ENCODE assay signal across 9 mouse cellular contexts in the genomic region with DNA sequence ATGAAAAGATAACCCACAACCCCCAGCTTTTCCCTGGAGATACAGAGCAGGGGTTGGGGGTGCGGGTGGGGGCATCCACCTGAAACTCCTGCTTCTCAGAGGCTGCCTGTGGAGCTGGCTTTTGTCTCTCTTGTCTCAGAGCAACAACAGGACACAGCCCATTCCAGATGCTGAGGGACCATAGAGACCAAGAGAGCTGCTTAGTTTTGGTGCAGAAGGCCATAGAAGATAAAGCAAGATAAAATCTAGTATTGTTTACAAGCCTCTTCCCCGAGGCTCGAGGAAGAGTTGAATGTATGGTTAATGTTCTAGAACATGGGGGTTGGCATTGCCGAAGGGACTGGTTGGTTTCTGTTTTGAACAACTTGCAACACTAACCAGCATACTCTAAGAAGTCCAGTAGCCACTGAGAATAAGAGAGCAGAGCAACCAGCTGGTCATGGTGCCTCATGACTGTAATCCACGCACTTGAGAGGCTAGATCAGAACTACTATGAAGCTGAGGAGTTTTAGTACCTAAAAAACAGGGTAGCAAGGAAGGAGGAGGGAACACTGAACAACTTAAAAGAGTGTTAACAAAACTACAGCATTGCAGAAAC. TPM values are rescaled to one million over a fixed set of nuclear protein-coding genes. Genes with fewer than 3 reads are reported as not detected.
A peak's percentile ranks its signal among the peaks of the same experiment; 100 is the strongest.
DNase-seq lines count a peak whose midpoint lies in the region; ATAC-seq lines count a peak whose summit lies in the region.
"Had no signal": no experiment of that assay in that cellular context is flagged by ENCODE, and none has a peak within 500 bp of the region (broad histone marks: within the 10 kb centered on the region; RNA-seq: fewer than 3 reads in every experiment).

No protein-coding gene starts in this region.

- no peak overlapping the region for H3K9ac ChIP-seq in hindbrain, embryonic 11.5 days (ENCODE audit: low read depth, low read length)
- H3K9ac ChIP-seq in hindbrain, embryonic 15.5 days: no peak overlapping the region
- H3K9ac ChIP-seq in midbrain, embryonic 12.5 days (replicated peaks): no peak overlapping the region

- peak overlapping the region; percentile 96 for H3K4me3 ChIP-seq in hindbrain, embryonic 10.5 days
- no peak overlapping the region for H3K4me3 ChIP-seq in hindbrain, embryonic 11.5 days (ENCODE audit: low read depth, low read length)
- 0 out of 2 replicates have a peak overlapping the region, but pooled peaks have one; percentile 94 for H3K4me3 ChIP-seq in hindbrain, embryonic 15.5 days
- H3K4me3 ChIP-seq in midbrain, embryonic 12.5 days: no peak overlapping the region

- H3K4me1 ChIP-seq in hindbrain, embryonic 10.5 days (replicated peaks): peaks cover 40% of the 10 kb centered on the region
- H3K4me1 ChIP-seq in hindbrain, embryonic 11.5 days (replicated peaks; ENCODE audit: control insufficient read depth, insufficient read depth, low read length): no peaks in the 10 kb centered on the region; the same call in 1 of the 2 replicates
- H3K4me1 ChIP-seq in hindbrain, embryonic 15.5 days (replicated peaks): peaks cover 33% of the 10 kb centered on the region
- peaks cover 17% of the 10 kb centered on the region for H3K4me1 ChIP-seq in midbrain, embryonic 12.5 days

- no peaks in the 10 kb centered on the region for H3K9me3 ChIP-seq in hindbrain, embryonic 10.5 days
- H3K9me3 ChIP-seq in hindbrain, embryonic 11.5 days (ENCODE audit: control insufficient read depth, low read length): no peaks in the 10 kb centered on the region
- H3K9me3 ChIP-seq in hindbrain, embryonic 15.5 days: no peaks in the 10 kb centered on the region
- no peaks in the 10 kb centered on the region for H3K9me3 ChIP-seq in midbrain, embryonic 12.5 days

- DNase-seq in hindbrain, embryonic 10.5 days (ENCODE audit: low spot score): no peak
- DNase-seq in hindbrain, embryonic 11.5 days (ENCODE audit: low spot score): no peak
- peak; percentile 7 for DNase-seq in MN1 (ENCODE audit: low spot score)
- DNase-seq in adrenal gland, postnatal 36 days: no peak
- no peak for DNase-seq in thymus, postnatal 4 days
- DNase-seq in lung, postnatal 4 days: no peak
- DNase-seq: gastrocnemius, postnatal 36 days had no signal

- no peak for ATAC-seq in hindbrain, embryonic 11.5 days (ENCODE audit: low FRiP score)
- no peak for ATAC-seq in hindbrain, embryonic 15.5 days (ENCODE audit: low FRiP score, low read depth)
- ATAC-seq in midbrain, embryonic 12.5 days (ENCODE audit: low FRiP score, low read depth): no peak

- 89% methylated on average over 5 of the region's 5 CpGs for WGBS in hindbrain, embryonic 10.5 days
- 92% methylated on average over 5 of the region's 5 CpGs for WGBS in hindbrain, embryonic 11.5 days
- 87% methylated on average over 5 of the region's 5 CpGs for WGBS in hindbrain, embryonic 15.5 days
- WGBS in midbrain, embryonic 12.5 days: 90% methylated on average over 5 of the region's 5 CpGs

- H3K27ac ChIP-seq in hindbrain, embryonic 10.5 days: no peak overlapping the region
- no peak overlapping the region for H3K27ac ChIP-seq in hindbrain, embryonic 11.5 days (ENCODE audit: low read depth, low read length)
- H3K27ac ChIP-seq in hindbrain, embryonic 15.5 days (replicated peaks): no peak overlapping the region
- no peak overlapping the region for H3K27ac ChIP-seq in midbrain, embryonic 12.5 days (replicated peaks)

- peaks cover 20% of the 10 kb centered on the region for H3K36me3 ChIP-seq in hindbrain, embryonic 10.5 days
- H3K36me3 ChIP-seq in hindbrain, embryonic 11.5 days (ENCODE audit: control insufficient read depth, insufficient read depth, low read length): no peaks in the 10 kb centered on the region
- H3K36me3 ChIP-seq in hindbrain, embryonic 15.5 days: 0 out of 2 replicates have a peak, but pooled peaks cover 5% of the 10 kb centered on the region
- H3K36me3 ChIP-seq in midbrain, embryonic 12.5 days: peaks cover 9% of the 10 kb centered on the region

- H3K27me3 ChIP-seq in hindbrain, embryonic 10.5 days (ENCODE audit: insufficient read depth, poor library complexity, severe bottlenecking): no peaks in the 10 kb centered on the region
- H3K27me3 ChIP-seq in hindbrain, embryonic 11.5 days (ENCODE audit: control insufficient read depth, insufficient read depth, low read length): no peaks in the 10 kb centered on the region
- no peaks in the 10 kb centered on the region for H3K27me3 ChIP-seq in hindbrain, embryonic 15.5 days
- no peaks in the 10 kb centered on the region for H3K27me3 ChIP-seq in midbrain, embryonic 12.5 days

- H3K4me2 ChIP-seq in hindbrain, embryonic 11.5 days (replicated peaks; ENCODE audit: low read depth, low read length): no peak overlapping the region
- H3K4me2 ChIP-seq in hindbrain, embryonic 15.5 days: peak overlapping the region; percentile 72
- peak overlapping the region; percentile 67 for H3K4me2 ChIP-seq in midbrain, embryonic 12.5 days (replicated peaks)

RNA-seq across cellular contexts. Expression of a gene that starts 1.5 kb away (rescaled TPM):
- 55.4 and 65.4 TPM in 2 replicates for polyA plus RNA-seq in hindbrain, embryonic 10.5 days (2016; fragmentation: Nextera tagmentation; extraction: Ambion mirVana)
- 60.9 and 65.4 TPM in 2 replicates for polyA plus RNA-seq in hindbrain, embryonic 11.5 days (2014; fragmentation: Nextera tagmentation; extraction: Ambion mirVana)
- polyA plus RNA-seq in hindbrain, embryonic 15.5 days (2015; fragmentation: Nextera tagmentation; extraction: Ambion mirVana): 49.0 and 56.1 TPM in 2 replicates
- polyA plus RNA-seq in midbrain, embryonic 12.5 days (2016; fragmentation: Nextera tagmentation; extraction: Ambion mirVana): 61.8 and 67.6 TPM in 2 replicates
- total RNA-seq in adrenal gland, postnatal 36 days (2021): 10 to 100 TPM; 42.0 to 55.1 TPM

RNA-seq across cellular contexts. Expression of a gene that starts 2.4 kb away (rescaled TPM):
- polyA plus RNA-seq in hindbrain, embryonic 10.5 days (2016; fragmentation: Nextera tagmentation; extraction: Ambion mirVana): 62.4 and 63.2 TPM in 2 replicates
- polyA plus RNA-seq in hindbrain, embryonic 11.5 days (2014; fragmentation: Nextera tagmentation; extraction: Ambion mirVana): 60.9 and 62.6 TPM in 2 replicates
- 62.8 and 69.1 TPM in 2 replicates for polyA plus RNA-seq in hindbrain, embryonic 15.5 days (2015; fragmentation: Nextera tagmentation; extraction: Ambion mirVana)
- 54.8 and 54.9 TPM in 2 replicates for polyA plus RNA-seq in midbrain, embryonic 12.5 days (2016; fragmentation: Nextera tagmentation; extraction: Ambion mirVana)
- 10 to 100 TPM; 61.6 to 63.5 TPM for total RNA-seq in adrenal gland, postnatal 36 days (2021)

RNA-seq across cellular contexts. Expression of a gene that starts 32.5 kb away (rescaled TPM):
- 59.1 and 61.8 TPM in 2 replicates for polyA plus RNA-seq in hindbrain, embryonic 10.5 days (2016; fragmentation: Nextera tagmentation; extraction: Ambion mirVana)
- polyA plus RNA-seq in hindbrain, embryonic 11.5 days (2014; fragmentation: Nextera tagmentation; extraction: Ambion mirVana): 61.2 and 63.7 TPM in 2 replicates
- polyA plus RNA-seq in hindbrain, embryonic 15.5 days (2015; fragmentation: Nextera tagmentation; extraction: Ambion mirVana): 47.5 and 51.4 TPM in 2 replicates
- 52.3 and 58.5 TPM in 2 replicates for polyA plus RNA-seq in midbrain, embryonic 12.5 days (2016; fragmentation: Nextera tagmentation; extraction: Ambion mirVana)
- 10 to 100 TPM; 15.9 to 21.5 TPM for total RNA-seq in adrenal gland, postnatal 36 days (2021)

RNA-seq across cellular contexts. Expression of a gene that starts 40.9 kb away (rescaled TPM):
- 0.70 and 2.7 TPM in 2 replicates for polyA plus RNA-seq in hindbrain, embryonic 10.5 days (2016; fragmentation: Nextera tagmentation; extraction: Ambion mirVana)
- 1.7 TPM in 2 replicates for polyA plus RNA-seq in hindbrain, embryonic 11.5 days (2014; fragmentation: Nextera tagmentation; extraction: Ambion mirVana)
- 2.1 and 2.3 TPM in 2 replicates for polyA plus RNA-seq in hindbrain, embryonic 15.5 days (2015; fragmentation: Nextera tagmentation; extraction: Ambion mirVana)
- polyA plus RNA-seq in midbrain, embryonic 12.5 days (2016; fragmentation: Nextera tagmentation; extraction: Ambion mirVana): 0.27 and 1.1 TPM in 2 replicates
- under 1 TPM; 0.63 to 0.93 TPM for total RNA-seq in adrenal gland, postnatal 36 days (2021)

RNA-seq across cellular contexts. Expression of a gene that starts 53.4 kb away (rescaled TPM):
- 14.2 and 17.0 TPM in 2 replicates for polyA plus RNA-seq in hindbrain, embryonic 10.5 days (2016; fragmentation: Nextera tagmentation; extraction: Ambion mirVana)
- polyA plus RNA-seq in hindbrain, embryonic 11.5 days (2014; fragmentation: Nextera tagmentation; extraction: Ambion mirVana): 12.5 and 17.0 TPM in 2 replicates
- 19.9 and 20.3 TPM in 2 replicates for polyA plus RNA-seq in hindbrain, embryonic 15.5 days (2015; fragmentation: Nextera tagmentation; extraction: Ambion mirVana)
- polyA plus RNA-seq in midbrain, embryonic 12.5 days (2016; fragmentation: Nextera tagmentation; extraction: Ambion mirVana): 15.6 and 16.7 TPM in 2 replicates
- total RNA-seq in adrenal gland, postnatal 36 days (2021): 10 to 100 TPM; 17.8 to 21.7 TPM

Comparison
In these comparisons a context has a peak if more than half of its experiments do, and no peak if none do; other contexts are left out.
1. H3K4me3 ChIP-seq: peak in hindbrain, embryonic 10.5 days (single experiment) and hindbrain, embryonic 15.5 days (single experiment); none in hindbrain, embryonic 11.5 days (single experiment) and midbrain, embryonic 12.5 days (single experiment).